Mouse (Mus musculus) cortical plate, adult 2 months (tissue): ENCODE data around the gene Gtf2a1. TPM values are rescaled to one million over a fixed set of nuclear protein-coding genes. Genes with fewer than 3 reads are reported as not detected.
"Not testable (repeated sequence)": the region's sequence is repeated elsewhere in the genome, so short reads cannot be mapped to it uniquely, and the experiment has no call there.

Source experiments
- H3K27ac ChIP-seq: fragments of 200-500 bp; 2 replicates; pipeline ENCODE4 v1.5.1; 2012; ENCODE audit warnings: low read length, control low read depth, inconsistent platforms; ENCODE audit not compliant: insufficient read depth
- H3K4me1 ChIP-seq: fragments of 200-500 bp; 2 replicates; pipeline ENCODE4 v1.6.1; 2011; ENCODE audit warnings: low read length; ENCODE audit not compliant: control insufficient read depth, insufficient read depth
- H3K4me3 ChIP-seq: fragments of 200-500 bp; 2 replicates; pipeline ENCODE4 v1.5.1; 2011; ENCODE audit warnings: mild to moderate bottlenecking, low read length, control low read depth; ENCODE audit not compliant: insufficient read depth
- CTCF ChIP-seq: fragments of 200-500 bp; IDR thresholded peaks from 2 replicates; pipeline ENCODE4 v1.5.1; 2011; ENCODE audit warnings: mild to moderate bottlenecking, control low read depth, low read length; ENCODE audit not compliant: insufficient read depth; ENCODE audit errors: extremely low read depth
- POLR2A ChIP-seq: fragments of 200-500 bp; IDR thresholded peaks from 2 replicates; pipeline ENCODE4 v1.6.1; 2011; ENCODE audit warnings: mild to moderate bottlenecking, low read length, control low read depth; ENCODE audit not compliant: insufficient read depth; ENCODE audit errors: extremely low read depth
- polyA plus RNA-seq: library from polyadenylated mRNA; depleted of rRNA; stranded (reverse); fragments of >200 nt; gene quantifications from 2 replicates; pipeline ENCODE4 v1.2.3, GENCODE M21; 2012

Gtf2a1 gene
- polyA plus RNA-seq, 1 experiment: 24.2 TPM

GRCm38 (mm10) chr12:91583409-91583808 is 6.9 kb downstream of the Gtf2a1 start:
- no peak overlapping the region for H3K27ac ChIP-seq
- no peak overlapping the region for H3K4me3 ChIP-seq
- no peak for TF ChIP-seq CTCF
- TF ChIP-seq POLR2A: no peak
- peaks cover 7% of the 10 kb centered on the region for H3K4me1 ChIP-seq

GRCm38 (mm10) chr12:91582362-91583002 is 7.8 kb downstream of the Gtf2a1 start:
- no peak overlapping the region for H3K27ac ChIP-seq
- peaks cover 7% of the 10 kb centered on the region for H3K4me1 ChIP-seq
- H3K4me3 ChIP-seq: no peak overlapping the region
- TF ChIP-seq CTCF: no peak
- TF ChIP-seq POLR2A: no peak

GRCm38 (mm10) chr12:91581204-91582070 is 8.8 kb downstream of the Gtf2a1 start:
- Histone ChIP-seq H3K4me3 (no peak overlapping the region), H3K27ac (no peak overlapping the region), H3K4me1 (peaks cover 7% of the 10 kb centered on the region)
- TF ChIP-seq CTCF (no peak), POLR2A (no peak)

- peaks cover 4% of the 10 kb centered on the region for H3K4me1 ChIP-seq
- no peak overlapping the region for H3K4me3 ChIP-seq
- no peak for TF ChIP-seq POLR2A
- TF ChIP-seq CTCF: no peak
- no peak overlapping the region for H3K27ac ChIP-seq
Measured at GRCm38 (mm10) chr12:91579665-91580064, 10.6 kb downstream of the Gtf2a1 start.

- Histone ChIP-seq H3K27ac (no peak overlapping the region), H3K4me1 (no peaks in the 10 kb centered on the region), H3K4me3 (no peak overlapping the region)
- TF ChIP-seq POLR2A: no peak
- TF ChIP-seq CTCF: no peak
Measured at GRCm38 (mm10) chr12:91571708-91572107, 18.6 kb downstream of the Gtf2a1 start.

- H3K27ac ChIP-seq: no peak overlapping the region
Measured at GRCm38 (mm10) chr12:91569255-91569654, 21.0 kb downstream of the Gtf2a1 start.

GRCm38 (mm10) chr12:91567145-91567544 is 23.1 kb downstream of the Gtf2a1 start:
- TF ChIP-seq CTCF (no peak), POLR2A (no peak)
- Histone ChIP-seq H3K27ac (no peak overlapping the region), H3K4me3 (no peak overlapping the region), H3K4me1 (peaks cover 3% of the 10 kb centered on the region)

More at GRCm38 (mm10) chr12:91569255-91569654, 21.0 kb downstream of the Gtf2a1 start:
- no peaks in the 10 kb centered on the region for H3K4me1 ChIP-seq
- no peak overlapping the region for H3K4me3 ChIP-seq
- no peak for TF ChIP-seq POLR2A
- no peak for TF ChIP-seq CTCF

- not testable (repeated sequence) for H3K4me3 ChIP-seq, H3K4me1 ChIP-seq, H3K27ac ChIP-seq
Measured at GRCm38 (mm10) chr12:91558152-91558551, 32.1 kb downstream of the Gtf2a1 start.

GRCm38 (mm10) chr12:91557358-91558005 is 32.8 kb downstream of the Gtf2a1 start:
- not testable (repeated sequence) for H3K4me3 ChIP-seq, H3K4me1 ChIP-seq, H3K27ac ChIP-seq
